Mouse (Mus musculus): ENCODE results near the gene Hist1h3c. TPM values are rescaled to one million over a fixed set of nuclear protein-coding genes. Genes with fewer than 3 reads are reported as not detected.
A peak's percentile ranks its signal among the peaks of the same experiment; 100 is the strongest.
"Not testable (repeated sequence)": the region's sequence is repeated elsewhere in the genome, so short reads cannot be mapped to it uniquely, and the experiment has no call there.

Hist1h3c gene
- total and polyA plus RNA-seq, 2 experiments from 2014 or later = 420 TPM; not detected in 1

GRCm38 (mm10) chr13:23753314-23754078 is 8.1 kb upstream of the Hist1h3c start:
- no peaks in the 10 kb centered on the region for H3K27me3 ChIP-seq (ENCODE audit: insufficient read depth, low read length)
- no peak overlapping the region for H3K9ac ChIP-seq (replicated peaks; ENCODE audit: low read length, poor library complexity, severe bottlenecking)
- WGBS = 53% methylated on average over 4 of the region's 4 CpGs
- H3K4me1 ChIP-seq (ENCODE audit: insufficient read depth, low read length) = peaks cover 4% of the 10 kb centered on the region; the same call in 1 of the 2 replicates
- DNase-seq (ENCODE audit: low spot score) = no peak
- no peak overlapping the region for H3K27ac ChIP-seq (ENCODE audit: low read depth, low read length)
- no peak overlapping the region for H3K4me3 ChIP-seq (ENCODE audit: low read depth, low read length)
- H3K36me3 ChIP-seq (ENCODE audit: insufficient read depth, low read length) = no peaks in the 10 kb centered on the region
- ATAC-seq (ENCODE audit: low FRiP score) = no peak
- H3K4me2 ChIP-seq (ENCODE audit: low read depth, low read length, poor library complexity, severe bottlenecking) = no peak overlapping the region
- no peak for TF ChIP-seq CTCF (IDR thresholded peaks at IDR 0.05)
- H3K9me3 ChIP-seq (ENCODE audit: low read length) = no peaks in the 10 kb centered on the region

GRCm38 (mm10) chr13:23752742-23753172 is 7.4 kb upstream of the Hist1h3c start:
- no peak for DNase-seq (ENCODE audit: low spot score)
- H3K9me3 ChIP-seq (ENCODE audit: low read length) = no peaks in the 10 kb centered on the region
- no peak overlapping the region for H3K27ac ChIP-seq (ENCODE audit: low read depth, low read length)
- no peak overlapping the region for H3K9ac ChIP-seq (replicated peaks; ENCODE audit: low read length, poor library complexity, severe bottlenecking)
- TF ChIP-seq CTCF (IDR thresholded peaks at IDR 0.05) = no peak
- ATAC-seq (ENCODE audit: low FRiP score) = no peak
- no peaks in the 10 kb centered on the region for H3K36me3 ChIP-seq (ENCODE audit: insufficient read depth, low read length)
- 2% methylated on average over 6 of the region's 6 CpGs for WGBS
- H3K27me3 ChIP-seq (ENCODE audit: insufficient read depth, low read length) = no peaks in the 10 kb centered on the region
- H3K4me3 ChIP-seq (ENCODE audit: low read depth, low read length) = no peak overlapping the region
- peak overlapping the region; percentile 36; the same call in 1 of the 2 replicates for H3K4me2 ChIP-seq (ENCODE audit: low read depth, low read length, poor library complexity, severe bottlenecking)
- H3K4me1 ChIP-seq (ENCODE audit: insufficient read depth, low read length) = peaks cover 4% of the 10 kb centered on the region; the same call in 1 of the 2 replicates

- peak; percentile 75 for ATAC-seq (ENCODE audit: low FRiP score)
- Histone ChIP-seq H3K9ac (replicated peaks; ENCODE audit: low read length, poor library complexity, severe bottlenecking) (0 out of 2 replicates have a peak within 1 kb of the TSS, but pooled peaks have one; percentile 36), H3K27ac (ENCODE audit: low read depth, low read length) (peak within 1 kb of the TSS; percentile 83), H3K4me3 (ENCODE audit: low read depth, low read length) (peak within 1 kb of the TSS; percentile 41), H3K4me2 (ENCODE audit: low read depth, low read length, poor library complexity, severe bottlenecking) (peak within 1 kb of the TSS; percentile 68)
- not testable (repeated sequence) for H3K27me3 ChIP-seq (ENCODE audit: insufficient read depth, low read length); H3K9me3 ChIP-seq (ENCODE audit: low read length); H3K4me1 ChIP-seq (ENCODE audit: insufficient read depth, low read length); H3K36me3 ChIP-seq (ENCODE audit: insufficient read depth, low read length)
- DNase-seq (ENCODE audit: low spot score) = peak; percentile 97
- 1% methylated on average over 14 of the region's 47 CpGs for WGBS
Observed at GRCm38 (mm10) chr13:23752067-23752741, 6.8 kb upstream of the Hist1h3c start, which contains the start of gene Hist1h3b. Gene Hist1h3b (plus strand): TSS chr13:23752267.

GRCm38 (mm10) chr13:23751478-23751956 is 6.1 kb upstream of the Hist1h3c start:
- peak overlapping the region; percentile 68 for H3K4me2 ChIP-seq (ENCODE audit: low read depth, low read length, poor library complexity, severe bottlenecking)
- WGBS = under 1% methylated on average over 11 of the region's 11 CpGs
- no peak for ATAC-seq (ENCODE audit: low FRiP score)

GRCm38 (mm10) chr13:23750839-23751477 is 5.6 kb upstream of the Hist1h3c start, which contains the start of gene Hist1h2ab:
Gene Hist1h2ab (plus strand): TSS chr13:23751126.
- WGBS = under 1% methylated on average over 26 of the region's 47 CpGs
- 0 out of 2 replicates have a peak within 1 kb of the TSS, but pooled peaks have one; percentile 36 for H3K9ac ChIP-seq (replicated peaks; ENCODE audit: low read length, poor library complexity, severe bottlenecking)
- H3K9me3 ChIP-seq (ENCODE audit: low read length); H3K27me3 ChIP-seq (ENCODE audit: insufficient read depth, low read length); H3K4me1 ChIP-seq (ENCODE audit: insufficient read depth, low read length); H3K36me3 ChIP-seq (ENCODE audit: insufficient read depth, low read length): not testable (repeated sequence)
- peak within 1 kb of the TSS; percentile 41 for H3K4me3 ChIP-seq (ENCODE audit: low read depth, low read length)
- ATAC-seq (ENCODE audit: low FRiP score) (peak; percentile 56; the same call in 1 of the 2 replicates), DNase-seq (ENCODE audit: low spot score) (peak; percentile 75)
- peak within 1 kb of the TSS; percentile 68 for H3K4me2 ChIP-seq (ENCODE audit: low read depth, low read length, poor library complexity, severe bottlenecking)
- H3K27ac ChIP-seq (ENCODE audit: low read depth, low read length) = peak within 1 kb of the TSS; percentile 83

More at GRCm38 (mm10) chr13:23751478-23751956, 6.1 kb upstream of the Hist1h3c start:
- peak overlapping the region; percentile 47; the same call in 1 of the 2 replicates for H3K27ac ChIP-seq (ENCODE audit: low read depth, low read length)
- no peaks in the 10 kb centered on the region for H3K36me3 ChIP-seq (ENCODE audit: insufficient read depth, low read length)
- no peaks in the 10 kb centered on the region for H3K9me3 ChIP-seq (ENCODE audit: low read length)
- DNase-seq (ENCODE audit: low spot score) = no peak
- peak overlapping the region; percentile 41 for H3K4me3 ChIP-seq (ENCODE audit: low read depth, low read length)
- H3K4me1 ChIP-seq (ENCODE audit: insufficient read depth, low read length) = no peaks in the 10 kb centered on the region
- TF ChIP-seq CTCF (IDR thresholded peaks at IDR 0.05) = no peak
- no peak overlapping the region for H3K9ac ChIP-seq (replicated peaks; ENCODE audit: low read length, poor library complexity, severe bottlenecking)
- no peaks in the 10 kb centered on the region for H3K27me3 ChIP-seq (ENCODE audit: insufficient read depth, low read length)
